Mouse (Mus musculus) neural tube, embryonic 14.5 days (tissue): ENCODE results near the gene Ramp3. TPM values are rescaled to one million over a fixed set of nuclear protein-coding genes. Genes with fewer than 3 reads are reported as not detected.
"Not testable (repeated sequence)": the region's sequence is repeated elsewhere in the genome, so short reads cannot be mapped to it uniquely, and the experiment has no call there.

Experiments
- ATAC-seq: fragments of 200-750 bp; cut with Nextera tagmentation; 2 replicates; pipeline ENCODE4 v1.8.0; 2017; ENCODE audit warnings: low read depth, mild to moderate bottlenecking, moderate TSS enrichment, moderate library complexity
- H3K27ac ChIP-seq: fragments of 300-500 bp; sonication (generic); 2 replicates; pipeline ENCODE4 v1.5.1; 2014; ENCODE audit warnings: low read depth, mild to moderate bottlenecking, control low read depth, low read length, moderate library complexity, mixed read lengths
- H3K27me3 ChIP-seq: fragments of 300-500 bp; sonication (generic); 2 replicates; pipeline ENCODE4 v1.6.1; 2014; ENCODE audit warnings: low read length; ENCODE audit not compliant: control insufficient read depth, insufficient read depth
- H3K36me3 ChIP-seq: fragments of 300-500 bp; sonication (generic); 2 replicates; pipeline ENCODE4 v1.6.1; 2014; ENCODE audit warnings: low read length, mixed read lengths; ENCODE audit not compliant: control insufficient read depth, insufficient read depth
- H3K4me1 ChIP-seq: fragments of 300-500 bp; sonication (generic); 2 replicates; pipeline ENCODE4 v1.6.1; 2014; ENCODE audit warnings: low read length; ENCODE audit not compliant: control insufficient read depth, insufficient read depth
- H3K4me2 ChIP-seq: fragments of 300-500 bp; sonication (generic); 2 replicates; pipeline ENCODE4 v1.6.1; 2014; ENCODE audit warnings: mild to moderate bottlenecking, low read depth, low read length, control low read depth
- H3K4me3 ChIP-seq: fragments of 300-500 bp; sonication (generic); 2 replicates; pipeline ENCODE4 v1.5.1; 2014; ENCODE audit warnings: low read depth, low read length, control low read depth, mixed read lengths
- H3K9ac ChIP-seq: fragments of 300-500 bp; sonication (generic); replicated peaks from 2 replicates; pipeline ENCODE4 v1.6.1; 2014; ENCODE audit warnings: low read depth, mild to moderate bottlenecking, control low read depth, low read length, mixed read lengths
- H3K9me3 ChIP-seq: fragments of 300-500 bp; sonication (generic); 2 replicates; pipeline ENCODE4 v1.6.1; 2016; ENCODE audit warnings: low read length; ENCODE audit not compliant: control insufficient read depth
- WGBS: fragments of 180-500 bp; shearing (Covaris S2); extraction: QIAGEN DNeasy Blood & Tissue Kit; methylation state at CpG from one replicate; pipeline ENCODE4 v1.1.7; 2014; 5-methylcytosine and 5-hydroxymethylcytosine counted together
- polyA plus RNA-seq: library from polyadenylated mRNA; unstranded; fragments of >200 nt; fragmentation: Nextera tagmentation; extraction: Ambion mirVana; gene quantifications from 2 replicates; pipeline ENCODE4 v1.2.1, GENCODE M21; 2014

Gene Ramp3
- polyA plus RNA-seq, 1 experiment from 2014 or later, result 26.6 TPM

DNA sequence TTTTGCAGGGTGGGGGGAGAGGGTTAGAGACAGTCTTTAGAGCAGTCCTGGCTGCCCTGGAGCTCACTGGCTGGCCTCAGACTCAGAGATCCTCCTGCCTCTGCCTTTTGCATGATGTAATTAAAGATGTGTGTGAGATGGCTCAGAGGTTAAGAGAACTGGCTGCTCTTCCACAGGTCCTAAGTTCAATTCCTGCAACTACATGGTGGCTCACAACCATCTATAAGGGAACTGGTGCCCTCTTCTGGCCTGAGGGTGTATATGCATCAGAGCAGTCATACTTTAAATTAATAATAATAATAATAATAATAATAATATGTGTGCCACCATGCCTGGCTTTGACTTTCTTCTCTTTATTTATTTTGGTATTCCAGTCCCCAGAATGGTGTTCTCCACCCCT is 28.7 kb upstream of the Ramp3 start:
- peaks cover 12% of the 10 kb centered on the region for H3K4me1 ChIP-seq
- H3K36me3 ChIP-seq, result no peaks in the 10 kb centered on the region
- no peaks in the 10 kb centered on the region for H3K9me3 ChIP-seq
- H3K4me2 ChIP-seq, result no peak overlapping the region
- no peak overlapping the region for H3K9ac ChIP-seq
- ATAC-seq, result no peak
- no peaks in the 10 kb centered on the region for H3K27me3 ChIP-seq
- no peak overlapping the region for H3K27ac ChIP-seq
- no peak overlapping the region for H3K4me3 ChIP-seq

- no peaks in the 10 kb centered on the region for H3K36me3 ChIP-seq
- ATAC-seq, result no peak
- H3K27ac ChIP-seq, result no peak overlapping the region
- no peaks in the 10 kb centered on the region for H3K27me3 ChIP-seq
- no peak overlapping the region for H3K4me3 ChIP-seq
- no peaks in the 10 kb centered on the region for H3K4me1 ChIP-seq
- no peak overlapping the region for H3K4me2 ChIP-seq
- WGBS, result 77% methylated on average over 8 of the region's 8 CpGs
- no peaks in the 10 kb centered on the region for H3K9me3 ChIP-seq
- H3K9ac ChIP-seq, result no peak overlapping the region
Measured at GRCm38 (mm10) chr11:6636150-6636549, 22.2 kb upstream of the Ramp3 start.

DNA sequence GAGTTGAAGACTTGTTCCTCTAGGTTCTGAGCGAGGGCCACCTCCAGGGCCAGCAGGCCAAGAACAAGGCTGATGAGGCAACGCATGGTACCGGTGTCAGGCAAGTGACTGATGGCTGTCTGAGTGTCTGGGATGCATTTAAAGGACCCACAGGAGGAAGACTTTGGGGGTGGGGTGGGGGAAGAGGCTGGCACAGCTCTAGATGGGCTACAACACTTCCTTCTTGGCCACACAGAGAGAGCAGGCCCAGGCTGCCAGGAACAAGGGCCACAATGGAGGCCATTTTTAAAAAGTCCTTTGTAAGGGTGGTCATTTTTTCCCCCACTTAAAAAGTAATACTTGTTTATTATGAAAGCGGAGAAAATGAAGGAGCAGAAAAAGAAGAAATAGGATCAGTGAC is 19.8 kb upstream of the Ramp3 start, which contains the start of gene Wap:
Gene Wap, minus strand, starts transcription at position 101 of the 400 bp plus-strand sequence.
- Histone ChIP-seq H3K36me3 (no peaks in the 10 kb centered on the region), H3K27me3 (no peaks in the 10 kb centered on the region), H3K4me3 (no peak within 1 kb of the TSS), H3K27ac (no peak within 1 kb of the TSS), H3K4me1 (no peaks in the 10 kb centered on the region), H3K9ac (no peak within 1 kb of the TSS), H3K9me3 (no peaks in the 10 kb centered on the region), H3K4me2 (no peak within 1 kb of the TSS)
- ATAC-seq, result no peak
- 93% methylated on average over 4 of the region's 4 CpGs for WGBS

- WGBS, result 73% methylated on average over 6 of the region's 6 CpGs
- H3K4me3 ChIP-seq, result no peak overlapping the region
Measured at GRCm38 (mm10) chr11:6639072-6639471, 19.2 kb upstream of the Ramp3 start.

DNA sequence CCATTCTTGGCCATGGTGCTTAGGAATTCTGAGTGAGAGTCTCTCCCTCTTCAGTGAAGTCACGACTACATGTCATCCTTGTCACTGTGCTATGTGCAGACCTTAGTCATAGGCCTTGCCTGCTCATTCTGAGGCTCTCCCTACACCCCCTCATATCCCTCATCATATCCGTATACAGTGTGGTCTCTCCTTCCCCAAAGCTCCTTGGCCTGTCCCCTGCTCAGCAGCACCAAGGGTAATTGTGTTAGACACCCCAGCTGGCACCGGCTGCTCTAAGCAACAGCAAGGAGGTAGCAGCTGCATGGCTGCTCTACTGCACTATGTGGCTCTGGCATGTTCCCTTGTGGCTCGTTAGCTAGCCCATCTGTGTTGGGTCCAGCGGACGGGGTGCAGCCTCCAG is 13.8 kb upstream of the Ramp3 start:
- no peak overlapping the region for H3K4me2 ChIP-seq
- peak; percentile 17; the same call in 1 of the 2 replicates for ATAC-seq
- 59% methylated on average over 6 of the region's 6 CpGs for WGBS
- no peaks in the 10 kb centered on the region for H3K27me3 ChIP-seq
- no peak overlapping the region for H3K9ac ChIP-seq
- no peak overlapping the region for H3K4me3 ChIP-seq
- no peak overlapping the region for H3K27ac ChIP-seq
- H3K36me3 ChIP-seq, result no peaks in the 10 kb centered on the region
- no peaks in the 10 kb centered on the region for H3K4me1 ChIP-seq
- H3K9me3 ChIP-seq, result no peaks in the 10 kb centered on the region

More at GRCm38 (mm10) chr11:6639072-6639471, 19.2 kb upstream of the Ramp3 start:
- Histone ChIP-seq H3K9me3 (no peaks in the 10 kb centered on the region), H3K4me2 (no peak overlapping the region), H3K27ac (no peak overlapping the region), H3K27me3 (no peaks in the 10 kb centered on the region), H3K36me3 (no peaks in the 10 kb centered on the region), H3K4me1 (no peaks in the 10 kb centered on the region), H3K9ac (no peak overlapping the region)
- no peak for ATAC-seq

DNA sequence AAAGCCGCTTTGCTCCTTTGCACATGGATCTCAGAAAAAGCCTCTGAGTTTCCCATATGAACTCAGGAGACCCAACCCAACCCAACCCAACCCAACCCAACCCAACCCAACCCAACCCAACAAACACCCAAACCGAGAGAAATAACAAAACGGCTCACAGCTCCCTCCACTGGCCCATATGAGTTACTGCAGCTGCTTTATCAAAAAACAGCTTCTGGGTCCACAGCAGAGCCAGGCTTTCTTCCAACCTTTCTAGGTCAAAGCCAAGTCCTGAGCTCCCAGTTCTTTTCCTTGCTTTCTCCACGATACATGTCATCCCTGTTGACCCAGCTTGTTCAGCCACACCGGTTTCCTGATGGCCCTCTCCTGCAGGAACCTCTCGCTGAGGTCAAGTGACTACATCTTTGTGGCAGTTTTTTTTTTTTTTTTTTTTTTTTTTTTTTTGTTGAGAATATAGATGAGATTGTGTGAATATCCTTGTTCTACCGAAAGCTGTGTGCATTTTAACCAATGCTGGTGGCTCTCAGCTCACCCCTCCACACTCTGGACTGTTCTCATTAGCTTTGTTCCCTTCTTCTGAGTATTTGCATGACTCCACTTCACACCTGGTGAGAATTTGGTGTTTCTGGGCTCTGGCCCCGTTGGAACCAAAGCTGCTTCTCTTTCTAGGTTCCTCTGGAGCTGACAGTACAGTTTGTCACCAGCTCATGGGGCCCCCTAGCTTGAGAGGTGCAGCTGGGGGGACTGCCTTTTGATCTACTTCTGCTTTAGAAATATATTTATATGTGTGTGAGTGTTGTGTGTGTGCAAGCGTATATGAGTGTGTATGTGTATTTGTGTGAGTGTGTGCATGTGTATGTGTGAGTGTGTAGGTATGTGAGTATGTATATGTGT is 10.2 kb upstream of the Ramp3 start:
- Histone ChIP-seq H3K27ac (no peak overlapping the region), H3K4me1 (no peaks in the 10 kb centered on the region), H3K36me3 (no peaks in the 10 kb centered on the region), H3K4me3 (no peak overlapping the region), H3K4me2 (no peak overlapping the region), H3K9ac (no peak overlapping the region), H3K27me3 (no peaks in the 10 kb centered on the region), H3K9me3 (no peaks in the 10 kb centered on the region)
- 67% methylated on average over 9 of the region's 9 CpGs for WGBS
- no peak for ATAC-seq

GRCm38 (mm10) chr11:6650519-6650918 is 7.8 kb upstream of the Ramp3 start:
- ATAC-seq, result no peak
- no peak overlapping the region for H3K4me3 ChIP-seq
- H3K27ac ChIP-seq, result no peak overlapping the region
- H3K9me3 ChIP-seq, result no peaks in the 10 kb centered on the region
- no peaks in the 10 kb centered on the region for H3K4me1 ChIP-seq
- H3K4me2 ChIP-seq, result no peak overlapping the region
- WGBS, result 72% methylated on average over 7 of the region's 7 CpGs
- no peaks in the 10 kb centered on the region for H3K27me3 ChIP-seq
- H3K9ac ChIP-seq, result no peak overlapping the region
- H3K36me3 ChIP-seq, result no peaks in the 10 kb centered on the region

- H3K4me1 ChIP-seq, H3K9ac ChIP-seq, H3K27ac ChIP-seq, H3K27me3 ChIP-seq, H3K4me2 ChIP-seq, H3K36me3 ChIP-seq, ATAC-seq, H3K9me3 ChIP-seq, H3K4me3 ChIP-seq: not testable (repeated sequence)
- WGBS, result 83% methylated on average over 3 of the region's 3 CpGs
Measured at GRCm38 (mm10) chr11:6652978-6653377, 5.3 kb upstream of the Ramp3 start.

DNA sequence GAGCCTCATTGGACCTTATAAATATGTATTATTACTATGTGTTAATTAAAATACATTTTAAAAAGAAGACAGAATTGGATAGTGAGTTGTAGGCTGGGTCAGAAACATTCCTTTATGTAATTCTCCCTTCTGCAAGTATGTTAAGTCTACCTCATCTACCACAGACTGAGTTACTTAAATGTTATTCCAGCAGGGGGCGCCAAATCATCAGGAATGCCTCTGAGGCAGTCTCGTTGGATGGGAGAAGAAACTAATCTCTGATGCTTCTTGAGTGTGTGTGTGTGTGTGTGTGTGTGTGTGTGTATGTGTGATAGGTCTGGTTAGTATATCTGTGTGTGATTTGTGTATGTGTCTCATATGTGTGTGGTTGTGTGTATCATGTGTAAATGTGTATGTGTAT is 3.4 kb upstream of the Ramp3 start:
- H3K36me3 ChIP-seq, result no peaks in the 10 kb centered on the region
- no peak overlapping the region for H3K9ac ChIP-seq
- no peak overlapping the region for H3K4me3 ChIP-seq
- ATAC-seq, result peak; percentile 75; the same call in 1 of the 2 replicates
- no peak overlapping the region for H3K27ac ChIP-seq
- 2% methylated on average over 2 of the region's 2 CpGs for WGBS
- peaks cover 6% of the 10 kb centered on the region; the same call in 1 of the 2 replicates for H3K4me1 ChIP-seq
- H3K27me3 ChIP-seq, result no peaks in the 10 kb centered on the region
- H3K4me2 ChIP-seq, result no peak overlapping the region
- H3K9me3 ChIP-seq, result no peaks in the 10 kb centered on the region
